Mouse (Mus musculus) neural tube, embryonic 12.5 days (tissue): ENCODE results near the gene Tlr9. TPM values are rescaled to one million over a fixed set of nuclear protein-coding genes. Genes with fewer than 3 reads are reported as not detected.

Experiments used
- ATAC-seq: fragments of 200-750 bp; cut with Nextera tagmentation; 2 replicates; pipeline ENCODE4 v1.8.0; 2017; ENCODE audit warnings: low read depth, mild to moderate bottlenecking, moderate TSS enrichment, moderate library complexity; ENCODE audit not compliant: low FRiP score
- H3K27ac ChIP-seq: fragments of 300-500 bp; sonication (generic); 2 replicates; pipeline ENCODE4 v1.5.1; 2016
- H3K27me3 ChIP-seq: fragments of 300-500 bp; sonication (generic); replicated peaks from 2 replicates; pipeline ENCODE4 v1.6.1; 2016; ENCODE audit warnings: mild to moderate bottlenecking
- H3K36me3 ChIP-seq: fragments of 300-500 bp; sonication (generic); 2 replicates; pipeline ENCODE4 v1.6.1; 2016; ENCODE audit warnings: mild to moderate bottlenecking
- H3K4me1 ChIP-seq: fragments of 300-500 bp; sonication (generic); 2 replicates; pipeline ENCODE4 v1.6.1; 2016
- H3K4me2 ChIP-seq: fragments of 300-500 bp; sonication (generic); replicated peaks from 2 replicates; pipeline ENCODE4 v1.6.1; 2016; ENCODE audit warnings: mild to moderate bottlenecking
- H3K4me3 ChIP-seq: fragments of 300-500 bp; sonication (generic); 2 replicates; pipeline ENCODE4 v1.5.1; 2016
- H3K9ac ChIP-seq: fragments of 300-500 bp; sonication (generic); 2 replicates; pipeline ENCODE4 v1.6.1; 2016; ENCODE audit warnings: mild to moderate bottlenecking
- H3K9me3 ChIP-seq: fragments of 300-500 bp; sonication (generic); 2 replicates; pipeline ENCODE4 v1.6.1; 2016; ENCODE audit warnings: mild to moderate bottlenecking
- WGBS: fragments of 180-500 bp; shearing (Covaris S2); methylation state at CpG from one replicate; pipeline ENCODE4 v1.1.7; 2016; 5-methylcytosine and 5-hydroxymethylcytosine counted together
- polyA plus RNA-seq: library from polyadenylated mRNA; unstranded; fragments of >200 nt; fragmentation: Nextera tagmentation; extraction: Ambion mirVana; gene quantifications from 2 replicates; pipeline ENCODE4 v1.2.1, GENCODE M21; 2016

Tlr9 gene
- polyA plus RNA-seq, 1 experiment from 2014 or later = not detected

DNA sequence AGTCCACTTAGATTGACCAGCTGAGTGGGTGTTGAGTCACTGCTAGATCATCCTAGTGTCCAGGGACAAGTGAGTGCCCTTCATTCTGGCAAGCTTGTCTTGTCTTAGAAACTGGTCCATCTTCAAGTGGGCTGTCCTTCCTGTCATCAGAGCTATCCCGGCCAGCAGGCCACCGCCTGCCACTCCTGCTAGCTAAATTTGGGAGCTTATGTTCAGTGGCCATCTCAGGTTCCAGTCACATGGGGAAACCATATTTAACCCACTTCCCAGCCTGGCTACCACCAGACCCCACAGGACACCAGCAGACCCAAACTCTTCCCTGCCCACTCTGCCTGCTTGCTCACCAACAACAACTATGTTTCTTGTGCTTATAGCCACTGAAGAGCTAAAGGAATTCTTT, 15.9 kb upstream of the Tlr9 start:
- Histone ChIP-seq H3K4me3 (no peak overlapping the region), H3K9me3 (no peaks in the 10 kb centered on the region), H3K4me1 (peaks cover 26% of the 10 kb centered on the region), H3K27me3 (no peaks in the 10 kb centered on the region), H3K27ac (no peak overlapping the region), H3K9ac (no peak overlapping the region), H3K4me2 (no peak overlapping the region), H3K36me3 (no peaks in the 10 kb centered on the region)
- no peak for ATAC-seq
- WGBS = 82% methylated on average over 2 of the region's 2 CpGs

DNA sequence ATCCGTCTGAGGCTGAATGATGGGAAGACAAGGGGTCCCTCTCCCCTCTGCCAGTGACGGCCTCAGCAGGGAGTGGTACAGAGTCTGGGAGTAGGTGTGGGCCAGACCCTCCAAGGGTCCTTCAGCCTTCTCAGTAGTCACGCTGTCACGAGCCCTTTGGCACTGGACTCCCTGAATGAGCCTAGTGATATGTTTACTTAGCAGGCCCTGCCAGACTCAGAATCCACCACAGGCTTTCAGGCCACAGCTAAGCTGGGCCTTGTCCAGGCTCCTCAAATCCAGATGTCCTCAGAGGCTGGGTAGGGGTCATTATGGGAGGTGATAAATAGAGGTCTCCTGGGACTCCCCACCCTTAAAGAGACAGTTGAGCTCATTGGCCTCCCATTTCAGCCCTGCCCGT, 14.2 kb upstream of the Tlr9 start:
- ATAC-seq = no peak
- WGBS = 78% methylated on average over 5 of the region's 5 CpGs
- Histone ChIP-seq H3K4me3 (no peak overlapping the region), H3K36me3 (peaks cover 10% of the 10 kb centered on the region), H3K9ac (no peak overlapping the region), H3K27ac (no peak overlapping the region), H3K9me3 (no peaks in the 10 kb centered on the region), H3K4me2 (no peak overlapping the region), H3K4me1 (peaks cover 33% of the 10 kb centered on the region), H3K27me3 (no peaks in the 10 kb centered on the region)

GRCm38 (mm10) chr9:106209954-106210353, 12.4 kb upstream of the Tlr9 start:
- WGBS = 94% methylated on average over 4 of the region's 4 CpGs
- no peak overlapping the region for H3K27ac ChIP-seq
- H3K4me2 ChIP-seq = no peak overlapping the region
- peaks cover 27% of the 10 kb centered on the region for H3K36me3 ChIP-seq
- H3K27me3 ChIP-seq = no peaks in the 10 kb centered on the region
- ATAC-seq = no peak
- no peaks in the 10 kb centered on the region for H3K9me3 ChIP-seq
- H3K9ac ChIP-seq = no peak overlapping the region
- peaks cover 16% of the 10 kb centered on the region for H3K4me1 ChIP-seq
- no peak overlapping the region for H3K4me3 ChIP-seq

- H3K36me3 ChIP-seq = peaks cover 30% of the 10 kb centered on the region
- no peak overlapping the region for H3K4me3 ChIP-seq
- H3K4me1 ChIP-seq = peaks cover 12% of the 10 kb centered on the region
- 33% methylated on average over 9 of the region's 9 CpGs for WGBS
- peak overlapping the region; percentile 59 for H3K4me2 ChIP-seq
- H3K9me3 ChIP-seq = no peaks in the 10 kb centered on the region
- no peaks in the 10 kb centered on the region for H3K27me3 ChIP-seq
- peak overlapping the region; percentile 38; the same call in 1 of the 2 replicates for H3K9ac ChIP-seq
- ATAC-seq = 0 out of 2 replicates have a peak, but pooled peaks have one; percentile 30
- H3K27ac ChIP-seq = no peak overlapping the region
Observed at GRCm38 (mm10) chr9:106210853-106211609, 11.4 kb upstream of the Tlr9 start.

GRCm38 (mm10) chr9:106211680-106212593, 10.5 kb upstream of the Tlr9 start:
- H3K4me2 ChIP-seq = peak overlapping the region; percentile 59
- H3K9ac ChIP-seq = peak overlapping the region; percentile 38; the same call in 1 of the 2 replicates
- no peaks in the 10 kb centered on the region for H3K27me3 ChIP-seq
- peak overlapping the region; percentile 15 for H3K4me3 ChIP-seq
- 18% methylated on average over 37 of the region's 37 CpGs for WGBS
- H3K4me1 ChIP-seq = peaks cover 12% of the 10 kb centered on the region
- peaks cover 30% of the 10 kb centered on the region for H3K36me3 ChIP-seq
- H3K27ac ChIP-seq = no peak overlapping the region; the same call in 1 of the 2 replicates
- H3K9me3 ChIP-seq = no peaks in the 10 kb centered on the region
- ATAC-seq = peak; percentile 86

- Histone ChIP-seq H3K4me3 (no peak overlapping the region), H3K27me3 (no peaks in the 10 kb centered on the region), H3K36me3 (peaks cover 30% of the 10 kb centered on the region), H3K4me1 (peaks cover 12% of the 10 kb centered on the region), H3K4me2 (no peak overlapping the region; the same call in 1 of the 2 replicates), H3K9me3 (no peaks in the 10 kb centered on the region), H3K9ac (no peak overlapping the region), H3K27ac (no peak overlapping the region)
- no peak for ATAC-seq
- WGBS = 87% methylated on average over 12 of the region's 12 CpGs
Observed at GRCm38 (mm10) chr9:106212594-106212981, 9.8 kb upstream of the Tlr9 start.

DNA sequence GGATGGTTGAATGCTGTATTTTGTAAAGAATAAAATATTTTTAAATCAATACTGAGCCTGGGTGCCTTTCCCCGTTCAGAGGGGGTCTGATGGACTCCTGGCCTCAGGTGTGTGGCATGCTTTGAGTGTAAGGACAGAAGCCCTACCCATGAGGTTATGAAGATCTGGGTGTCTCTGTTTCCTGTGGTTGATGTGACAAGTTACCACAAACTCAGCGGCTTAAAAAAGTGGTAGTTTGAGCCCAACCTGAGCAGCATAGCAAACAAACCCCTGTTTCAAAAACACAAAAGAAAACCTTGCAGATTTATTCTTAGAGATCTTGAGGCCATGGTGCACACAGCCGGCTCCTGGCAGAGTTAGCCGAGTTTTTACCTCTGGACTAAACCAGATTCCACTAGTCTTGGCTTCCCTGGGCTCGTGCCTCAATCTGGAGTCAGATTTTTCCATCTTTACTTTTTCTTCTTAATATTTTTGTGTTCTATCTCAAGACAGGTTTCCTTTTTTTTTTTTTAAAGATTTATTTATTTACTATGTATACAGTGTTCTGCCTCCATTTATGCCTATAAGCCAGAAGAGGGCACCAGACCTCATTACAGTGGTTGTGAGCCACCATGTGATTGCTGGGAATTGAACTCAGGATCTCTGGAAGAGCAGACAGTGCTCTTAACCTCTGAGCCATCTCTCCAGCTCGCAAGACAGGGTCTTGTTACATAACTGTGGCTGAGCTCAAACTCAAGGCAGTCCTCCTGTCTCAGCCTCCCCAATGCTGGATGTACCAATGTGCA, 6.9 kb upstream of the Tlr9 start:
- no peaks in the 10 kb centered on the region for H3K27me3 ChIP-seq
- peaks cover 12% of the 10 kb centered on the region for H3K4me1 ChIP-seq
- H3K4me3 ChIP-seq = no peak overlapping the region
- ATAC-seq = no peak
- H3K36me3 ChIP-seq = peaks cover 30% of the 10 kb centered on the region
- WGBS = 84% methylated on average over 6 of the region's 6 CpGs
- H3K27ac ChIP-seq = no peak overlapping the region
- H3K9ac ChIP-seq = no peak overlapping the region
- H3K9me3 ChIP-seq = no peaks in the 10 kb centered on the region
- H3K4me2 ChIP-seq = no peak overlapping the region

DNA sequence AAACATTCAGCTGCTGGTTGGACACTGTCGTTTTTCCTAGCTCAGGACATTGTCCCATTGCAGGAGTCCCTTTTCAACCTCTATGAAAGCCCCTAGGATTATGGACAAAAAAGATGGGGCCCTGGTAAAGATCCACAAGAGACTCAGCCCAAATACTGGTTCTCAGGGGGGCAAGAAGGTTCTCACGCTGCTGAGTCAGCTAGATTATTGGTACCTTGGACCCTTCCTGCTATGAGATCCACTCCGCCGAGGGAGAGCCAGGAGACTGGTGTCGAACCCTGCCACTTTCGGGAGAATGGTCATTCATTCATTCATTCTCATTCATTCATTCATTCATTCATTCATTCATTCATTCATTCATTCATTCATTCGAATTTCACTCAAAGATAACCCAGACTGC, 5.4 kb upstream of the Tlr9 start:
- H3K4me3 ChIP-seq = no peak overlapping the region
- H3K27ac ChIP-seq = no peak overlapping the region
- H3K9me3 ChIP-seq = no peaks in the 10 kb centered on the region
- H3K27me3 ChIP-seq = no peaks in the 10 kb centered on the region
- no peak overlapping the region for H3K9ac ChIP-seq
- peaks cover 4% of the 10 kb centered on the region; the same call in 1 of the 2 replicates for H3K4me1 ChIP-seq
- peaks cover 30% of the 10 kb centered on the region for H3K36me3 ChIP-seq
- ATAC-seq = no peak
- WGBS = 88% methylated on average over 7 of the region's 7 CpGs
- H3K4me2 ChIP-seq = no peak overlapping the region

- no peaks in the 10 kb centered on the region for H3K36me3 ChIP-seq
- no peaks in the 10 kb centered on the region for H3K9me3 ChIP-seq
- no peak overlapping the region for H3K4me3 ChIP-seq
- WGBS = 73% methylated on average over 8 of the region's 8 CpGs
- no peak overlapping the region for H3K27ac ChIP-seq
- H3K9ac ChIP-seq = no peak overlapping the region
- no peak for ATAC-seq
- H3K4me2 ChIP-seq = no peak overlapping the region
- peaks cover 6% of the 10 kb centered on the region; the same call in 1 of the 2 replicates for H3K27me3 ChIP-seq
- peaks cover 4% of the 10 kb centered on the region; the same call in 1 of the 2 replicates for H3K4me1 ChIP-seq
Observed at GRCm38 (mm10) chr9:106220894-106221523, 1.4 kb upstream of the Tlr9 start.

DNA sequence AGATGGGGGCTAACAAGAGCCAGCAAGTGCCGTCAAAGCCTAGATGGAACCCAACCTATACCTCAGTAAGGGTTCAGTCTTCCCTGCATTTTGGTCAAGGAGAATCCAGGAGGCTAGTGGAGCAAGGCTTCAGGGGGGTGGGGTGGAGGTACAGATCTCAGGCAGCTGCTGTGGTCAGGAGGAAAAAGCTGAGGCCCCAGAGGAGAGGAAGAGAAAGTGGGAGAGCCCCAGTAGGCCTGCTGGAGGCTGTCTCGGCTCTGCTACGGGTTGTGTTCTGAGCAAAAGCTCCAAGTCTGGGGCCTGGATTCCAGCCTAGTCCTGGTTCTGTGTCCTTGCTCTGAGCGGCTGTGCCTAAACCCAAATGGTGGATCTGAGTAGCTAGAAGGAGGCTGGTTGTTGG, 596 bp downstream of the Tlr9 start:
- ATAC-seq = no peak
- Histone ChIP-seq H3K4me2 (no peak overlapping the region), H3K27me3 (peaks cover 9% of the 10 kb centered on the region; the same call in 1 of the 2 replicates), H3K9ac (no peak overlapping the region), H3K36me3 (no peaks in the 10 kb centered on the region), H3K27ac (no peak overlapping the region), H3K9me3 (no peaks in the 10 kb centered on the region), H3K4me3 (no peak overlapping the region), H3K4me1 (peaks cover 10% of the 10 kb centered on the region; the same call in 1 of the 2 replicates)
- WGBS = 90% methylated on average over 4 of the region's 4 CpGs

GRCm38 (mm10) chr9:106225469-106226150, 3.2 kb downstream of the Tlr9 start:
- Histone ChIP-seq H3K27me3 (peaks cover 9% of the 10 kb centered on the region; the same call in 1 of the 2 replicates), H3K4me1 (peaks cover 10% of the 10 kb centered on the region; the same call in 1 of the 2 replicates), H3K9me3 (no peaks in the 10 kb centered on the region), H3K27ac (no peak overlapping the region), H3K36me3 (no peaks in the 10 kb centered on the region), H3K9ac (peak overlapping the region; percentile 53), H3K4me3 (peak overlapping the region; percentile 29), H3K4me2 (peak overlapping the region; percentile 73)
- WGBS = 63% methylated on average over 24 of the region's 24 CpGs
- ATAC-seq = 0 out of 2 replicates have a peak, but pooled peaks have one; percentile 8
